Mouse (Mus musculus) lung, embryonic 14.5 days (tissue): ENCODE data around the gene Rab20. TPM values are rescaled to one million over a fixed set of nuclear protein-coding genes. Genes with fewer than 3 reads are reported as not detected.

Source experiments
- ATAC-seq: fragments of 200-750 bp; cut with Nextera tagmentation; 2 replicates; pipeline ENCODE4 v1.8.0; 2017; ENCODE audit warnings: mild to moderate bottlenecking, moderate TSS enrichment, moderate library complexity; ENCODE audit not compliant: insufficient read depth
- DNase-seq: peaks from one replicate; pipeline ENCODE4 v3.0.0-alpha.2; 2015
- H3K27ac ChIP-seq: fragments of 300-500 bp; sonication (generic); 2 replicates; pipeline ENCODE4 v1.5.1; 2014; ENCODE audit warnings: low read depth, mild to moderate bottlenecking, moderate library complexity
- H3K27me3 ChIP-seq: fragments of 300-500 bp; sonication (generic); 2 replicates; pipeline ENCODE4 v1.6.1; 2014; ENCODE audit warnings: low read length, control low read depth; ENCODE audit not compliant: insufficient read depth
- H3K36me3 ChIP-seq: fragments of 300-500 bp; sonication (generic); 2 replicates; pipeline ENCODE4 v1.6.1; 2014; ENCODE audit warnings: control low read depth; ENCODE audit not compliant: insufficient read depth
- H3K4me1 ChIP-seq: fragments of 300-500 bp; sonication (generic); 2 replicates; pipeline ENCODE4 v1.6.1; 2014; ENCODE audit warnings: antibody characterized with exemption, control low read depth; ENCODE audit not compliant: insufficient read depth
- H3K4me2 ChIP-seq: fragments of 300-500 bp; sonication (generic); 2 replicates; pipeline ENCODE4 v1.6.1; 2014; ENCODE audit warnings: mild to moderate bottlenecking
- H3K4me3 ChIP-seq: fragments of 300-500 bp; sonication (generic); 2 replicates; pipeline ENCODE4 v1.5.1; 2014; ENCODE audit warnings: low read depth, low read length
- H3K9ac ChIP-seq: fragments of 300-500 bp; sonication (generic); 2 replicates; pipeline ENCODE4 v1.6.1; 2014
- H3K9me3 ChIP-seq: fragments of 300-500 bp; sonication (generic); 2 replicates; pipeline ENCODE4 v1.6.1; 2016; ENCODE audit warnings: low read depth, low read length, control low read depth
- CTCF ChIP-seq: IDR thresholded peaks from 2 replicates; pipeline ENCODE4 v1.5.1; 2016; ENCODE audit warnings: antibody characterized with exemption, low read depth
- whole genome bisulfite sequencing: fragments of 180-500 bp; shearing (Covaris S2); extraction: QIAGEN DNeasy Blood & Tissue Kit; methylation state at CpG from one replicate; pipeline ENCODE4 v1.1.7; 2014; 5-methylcytosine and 5-hydroxymethylcytosine counted together
- polyA plus RNA-seq: library from polyadenylated mRNA; unstranded; fragments of >200 nt; fragmentation: Nextera tagmentation; extraction: Ambion mirVana; gene quantifications from 2 replicates; pipeline ENCODE4 v1.2.1, GENCODE M21; 2014

Gene Rab20
- polyA plus RNA-seq, 1 experiment from 2014 or later, result 12.8 TPM

DNA sequence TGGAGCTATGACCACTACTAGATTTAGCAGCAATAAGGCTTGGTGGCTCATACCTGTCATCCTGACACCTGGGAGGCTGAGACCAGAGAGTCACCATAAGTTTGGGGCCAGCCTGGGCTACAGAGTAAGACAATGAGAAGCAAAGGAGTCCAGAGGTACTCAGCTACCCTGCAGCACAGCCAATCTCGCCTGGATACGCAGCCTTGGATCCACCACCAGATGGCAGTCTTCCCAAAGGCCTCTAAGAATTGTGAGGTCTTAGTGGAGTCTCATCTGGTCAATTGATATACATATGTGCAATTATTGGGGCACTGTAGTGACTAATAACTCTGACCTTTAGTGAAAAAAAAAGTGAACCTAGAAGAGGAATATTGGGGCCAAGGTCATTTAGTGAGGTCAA, 58.9 kb downstream of the Rab20 start:
- no peaks in the 10 kb centered on the region for H3K27me3 ChIP-seq
- H3K4me3 ChIP-seq, result no peak overlapping the region
- H3K36me3 ChIP-seq, result peaks cover 46% of the 10 kb centered on the region
- H3K4me2 ChIP-seq, result no peak overlapping the region
- 10% methylated on average over 2 of the region's 2 CpGs for WGBS
- H3K9ac ChIP-seq, result no peak overlapping the region
- peak; percentile 84 for TF ChIP-seq CTCF
- DNase-seq, result peak; percentile 88
- peak overlapping the region; percentile 58; the same call in 1 of the 2 replicates for H3K27ac ChIP-seq
- H3K4me1 ChIP-seq, result 0 out of 2 replicates have a peak, but pooled peaks cover 6% of the 10 kb centered on the region
- H3K9me3 ChIP-seq, result no peaks in the 10 kb centered on the region
- ATAC-seq, result peak; percentile 65

DNA sequence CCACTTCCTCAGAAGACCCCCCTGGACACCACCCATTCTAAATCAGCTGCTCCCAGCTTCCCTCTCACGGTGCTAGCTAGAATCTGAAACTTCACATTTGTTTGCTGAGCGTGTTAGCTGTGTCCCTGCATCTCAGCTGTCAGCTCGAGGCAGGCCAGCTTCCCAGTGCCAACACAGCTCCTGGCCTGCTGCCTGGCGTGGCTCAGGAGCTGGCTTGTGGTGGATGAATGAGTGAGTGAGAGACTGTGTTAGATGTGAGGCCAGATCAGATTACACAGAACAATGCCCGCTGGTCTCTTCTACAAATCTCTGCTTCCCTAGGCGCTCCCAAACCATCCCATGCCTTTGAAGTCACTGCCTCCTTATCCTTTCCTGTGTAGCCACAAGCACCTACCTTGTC, 59.3 kb downstream of the Rab20 start:
- H3K9ac ChIP-seq, result no peak overlapping the region
- DNase-seq (peak; percentile 78), ATAC-seq (peak; percentile 81)
- H3K4me2 ChIP-seq, result peak overlapping the region; percentile 10; the same call in 1 of the 2 replicates
- H3K4me1 ChIP-seq, result 0 out of 2 replicates have a peak, but pooled peaks cover 6% of the 10 kb centered on the region
- peaks cover 45% of the 10 kb centered on the region for H3K36me3 ChIP-seq
- no peaks in the 10 kb centered on the region for H3K9me3 ChIP-seq
- WGBS, result 18% methylated on average over 6 of the region's 6 CpGs
- H3K27ac ChIP-seq, result peak overlapping the region; percentile 58; the same call in 1 of the 2 replicates
- TF ChIP-seq CTCF, result no peak
- H3K27me3 ChIP-seq, result no peaks in the 10 kb centered on the region
- H3K4me3 ChIP-seq, result no peak overlapping the region

DNA sequence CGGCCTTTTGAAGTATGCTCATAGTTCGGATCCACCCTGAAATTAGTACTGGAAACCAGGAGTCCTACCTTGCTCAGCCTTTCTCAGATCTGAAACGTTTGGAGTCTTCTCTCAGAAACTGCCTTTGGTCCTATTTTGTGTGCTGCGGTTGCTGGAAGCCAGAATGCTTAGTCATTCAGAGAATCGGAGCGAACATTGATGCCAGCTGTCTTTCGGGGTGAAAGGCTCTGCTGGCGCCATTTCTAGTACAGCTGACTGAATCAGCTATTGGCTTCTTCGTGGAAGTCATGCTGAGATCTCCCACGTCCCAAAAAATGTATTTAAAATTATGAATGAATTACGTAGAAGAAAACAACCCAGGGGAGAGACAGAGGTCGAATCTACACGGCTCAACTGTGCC, 60.7 kb downstream of the Rab20 start:
- Histone ChIP-seq H3K4me3 (no peak overlapping the region), H3K36me3 (peaks cover 40% of the 10 kb centered on the region), H3K4me1 (0 out of 2 replicates have a peak, but pooled peaks cover 6% of the 10 kb centered on the region), H3K4me2 (no peak overlapping the region), H3K9ac (no peak overlapping the region), H3K27me3 (no peaks in the 10 kb centered on the region), H3K9me3 (no peaks in the 10 kb centered on the region), H3K27ac (no peak overlapping the region)
- DNase-seq, result no peak
- WGBS, result 79% methylated on average over 13 of the region's 13 CpGs
- ATAC-seq, result no peak
- TF ChIP-seq CTCF, result no peak

DNA sequence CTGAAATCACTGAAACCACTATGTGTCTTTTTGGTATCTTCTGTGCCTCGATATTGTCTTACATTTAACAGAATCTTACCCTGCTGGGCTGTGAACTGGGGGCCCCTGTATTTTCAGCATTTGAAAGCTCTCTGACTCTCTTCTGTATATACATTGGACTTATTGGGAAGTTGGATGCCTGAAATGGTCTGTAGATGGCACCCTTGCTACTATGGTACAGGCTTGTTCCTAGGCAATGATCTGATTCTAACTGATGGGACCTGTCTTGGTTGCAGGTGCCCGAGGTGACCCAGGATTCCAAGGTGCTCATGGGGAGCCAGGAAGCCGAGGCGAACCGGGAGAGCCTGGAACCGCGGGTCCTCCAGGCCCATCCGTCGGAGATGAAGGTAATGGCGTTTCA, 63.4 kb downstream of the Rab20 start:
- no peak overlapping the region for H3K4me2 ChIP-seq
- H3K4me1 ChIP-seq, result 0 out of 2 replicates have a peak, but pooled peaks cover 8% of the 10 kb centered on the region
- ATAC-seq, result no peak
- no peak overlapping the region for H3K4me3 ChIP-seq
- peaks cover 36% of the 10 kb centered on the region for H3K36me3 ChIP-seq
- TF ChIP-seq CTCF, result peak; percentile 18; the same call in 1 of the 2 replicates
- 81% methylated on average over 10 of the region's 10 CpGs for WGBS
- no peaks in the 10 kb centered on the region for H3K9me3 ChIP-seq
- H3K9ac ChIP-seq, result no peak overlapping the region
- H3K27ac ChIP-seq, result no peak overlapping the region
- DNase-seq, result peak; percentile 49
- H3K27me3 ChIP-seq, result no peaks in the 10 kb centered on the region

DNA sequence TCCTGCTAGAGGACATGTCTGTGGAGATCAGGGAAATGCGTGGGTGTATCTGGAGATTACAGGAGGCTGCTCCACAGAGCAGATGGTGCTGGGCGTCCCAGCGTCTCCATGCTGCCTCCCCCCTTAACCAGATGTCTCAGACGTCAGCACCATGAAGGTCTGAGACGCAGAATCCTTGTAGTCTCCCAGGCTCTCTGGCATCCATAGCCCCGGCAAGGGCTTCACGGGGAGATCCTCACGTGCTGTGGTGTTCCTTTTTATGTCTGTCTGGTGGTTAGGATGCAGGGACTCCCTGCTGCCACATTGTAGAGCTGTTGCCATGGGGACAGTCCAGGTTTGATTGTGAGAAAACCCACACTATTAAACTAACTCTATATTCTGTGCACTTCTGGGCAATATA, 64.2 kb downstream of the Rab20 start:
- Histone ChIP-seq H3K36me3 (peaks cover 44% of the 10 kb centered on the region), H3K4me1 (0 out of 2 replicates have a peak, but pooled peaks cover 8% of the 10 kb centered on the region), H3K9ac (no peak overlapping the region), H3K27me3 (no peaks in the 10 kb centered on the region), H3K9me3 (no peaks in the 10 kb centered on the region), H3K4me2 (no peak overlapping the region), H3K4me3 (no peak overlapping the region), H3K27ac (no peak overlapping the region)
- TF ChIP-seq CTCF, result no peak
- ATAC-seq (no peak), DNase-seq (no peak)
- 61% methylated on average over 8 of the region's 8 CpGs for WGBS

DNA sequence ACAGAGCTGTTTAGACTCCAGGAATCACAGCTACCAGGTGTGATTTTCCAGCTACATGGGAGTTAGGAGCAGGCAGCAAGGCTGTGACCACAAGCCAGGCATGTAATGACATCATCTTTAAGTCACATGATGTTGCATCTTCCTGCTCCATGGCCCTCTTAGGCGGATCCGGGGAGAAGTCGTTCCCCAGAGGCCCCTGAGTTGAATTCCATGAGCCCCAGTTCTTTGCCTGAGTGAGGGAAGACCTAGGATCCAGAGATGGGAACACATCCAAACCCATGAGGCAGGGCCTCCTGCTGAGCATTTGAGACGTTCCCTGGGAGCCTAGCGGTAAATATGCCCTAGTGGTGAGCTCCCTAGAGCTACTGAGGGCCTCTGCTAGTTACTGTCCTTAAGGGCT, 66.1 kb downstream of the Rab20 start:
- no peak for ATAC-seq
- Histone ChIP-seq H3K4me1 (0 out of 2 replicates have a peak, but pooled peaks cover 2% of the 10 kb centered on the region), H3K27me3 (no peaks in the 10 kb centered on the region), H3K4me2 (no peak overlapping the region), H3K27ac (peak overlapping the region; percentile 72; the same call in 1 of the 2 replicates), H3K36me3 (peaks cover 56% of the 10 kb centered on the region), H3K9ac (no peak overlapping the region), H3K4me3 (no peak overlapping the region), H3K9me3 (no peaks in the 10 kb centered on the region)
- 46% methylated on average over 5 of the region's 5 CpGs for WGBS
- no peak for TF ChIP-seq CTCF
- peak; percentile 59 for DNase-seq

DNA sequence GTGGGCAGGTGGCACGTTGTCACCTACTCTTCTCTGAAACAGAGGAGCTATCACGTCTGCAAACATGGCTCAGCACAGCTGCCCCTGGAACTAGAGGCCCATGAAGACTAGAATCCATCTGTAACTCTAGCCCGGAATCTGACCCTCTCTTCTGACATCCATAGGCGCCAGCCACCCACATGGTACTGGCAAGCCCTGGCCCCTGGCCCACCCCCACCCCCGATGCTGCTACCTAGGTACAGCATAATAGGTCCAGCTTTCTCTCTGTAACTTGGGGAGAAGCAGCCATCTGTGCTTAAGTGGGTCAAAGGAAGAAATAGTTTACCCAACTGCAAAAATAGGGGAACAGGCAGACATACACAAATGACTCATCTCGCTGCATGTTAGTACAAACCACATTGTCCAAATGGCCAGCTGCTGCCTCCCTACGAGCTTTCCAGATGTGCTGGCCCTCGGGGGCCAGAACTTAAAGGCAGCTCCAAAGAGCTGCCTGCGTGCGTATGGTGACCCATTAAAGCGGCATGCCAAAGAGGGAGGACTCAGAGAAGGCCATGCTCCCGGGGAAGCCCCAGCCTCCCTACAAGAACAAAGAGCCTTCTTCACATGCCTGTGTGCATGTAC, 66.9 kb downstream of the Rab20 start:
- Histone ChIP-seq H3K9ac (no peak overlapping the region), H3K4me2 (no peak overlapping the region), H3K9me3 (no peaks in the 10 kb centered on the region), H3K27me3 (no peaks in the 10 kb centered on the region), H3K4me1 (0 out of 2 replicates have a peak, but pooled peaks cover 2% of the 10 kb centered on the region), H3K4me3 (no peak overlapping the region), H3K27ac (peak overlapping the region; percentile 73), H3K36me3 (peaks cover 57% of the 10 kb centered on the region)
- ATAC-seq, result peak; percentile 71
- DNase-seq, result peak; percentile 77
- WGBS, result 48% methylated on average over 12 of the region's 12 CpGs
- TF ChIP-seq CTCF, result no peak
